Mouse (Mus musculus) midbrain, embryonic 10.5 days (tissue): ENCODE measurements at regions not wholly inside any gene's neighbourhood (a gene's known extent, or its start where the extent isn't known, plus 50 kb on each side); places are given as distances from the start of the nearest gene placed in this dataset.
A peak's percentile ranks its signal among the peaks of the same experiment; 100 is the strongest.

Experiments used
- DNase-seq: peaks from one replicate; pipeline ENCODE4 v3.0.0-alpha.2; 2017; ENCODE audit warnings: low spot score
- H3K27ac ChIP-seq: fragments of 300-500 bp; sonication (generic); replicated peaks from 2 replicates; pipeline ENCODE4 v1.5.1; 2016; ENCODE audit warnings: mild to moderate bottlenecking
- H3K27me3 ChIP-seq: fragments of 300-500 bp; sonication (generic); 2 replicates; pipeline ENCODE4 v1.6.1; 2016; ENCODE audit warnings: low read depth, mild to moderate bottlenecking; ENCODE audit not compliant: poor library complexity, severe bottlenecking
- H3K36me3 ChIP-seq: fragments of 300-500 bp; sonication (generic); 2 replicates; pipeline ENCODE4 v1.6.1; 2016; ENCODE audit warnings: mild to moderate bottlenecking, moderate library complexity
- H3K4me1 ChIP-seq: fragments of 300-500 bp; sonication (generic); 2 replicates; pipeline ENCODE4 v1.6.1; 2016
- H3K4me3 ChIP-seq: fragments of 300-500 bp; sonication (generic); 2 replicates; pipeline ENCODE4 v1.5.1; 2016; ENCODE audit warnings: mild to moderate bottlenecking, moderate library complexity
- H3K9me3 ChIP-seq: fragments of 300-500 bp; sonication (generic); replicated peaks from 2 replicates; pipeline ENCODE4 v1.6.1; 2016; ENCODE audit warnings: mild to moderate bottlenecking
- WGBS: fragments of 180-500 bp; shearing (Covaris S2); methylation state at CpG from one replicate; pipeline ENCODE4 v1.1.7; 2016; 5-methylcytosine and 5-hydroxymethylcytosine counted together

GRCm38 (mm10) chr3:35027898-35028297 is 377.7 kb downstream of the Sox2 start:
- Histone ChIP-seq H3K4me3 (no peak overlapping the region), H3K27ac (peak overlapping the region; percentile 76), H3K9me3 (no peaks in the 10 kb centered on the region), H3K36me3 (no peaks in the 10 kb centered on the region), H3K27me3 (no peaks in the 10 kb centered on the region), H3K4me1 (peaks cover 28% of the 10 kb centered on the region)
- DNase-seq, result peak; percentile 26
- WGBS, result 14% methylated on average over 5 of the region's 5 CpGs

DNA sequence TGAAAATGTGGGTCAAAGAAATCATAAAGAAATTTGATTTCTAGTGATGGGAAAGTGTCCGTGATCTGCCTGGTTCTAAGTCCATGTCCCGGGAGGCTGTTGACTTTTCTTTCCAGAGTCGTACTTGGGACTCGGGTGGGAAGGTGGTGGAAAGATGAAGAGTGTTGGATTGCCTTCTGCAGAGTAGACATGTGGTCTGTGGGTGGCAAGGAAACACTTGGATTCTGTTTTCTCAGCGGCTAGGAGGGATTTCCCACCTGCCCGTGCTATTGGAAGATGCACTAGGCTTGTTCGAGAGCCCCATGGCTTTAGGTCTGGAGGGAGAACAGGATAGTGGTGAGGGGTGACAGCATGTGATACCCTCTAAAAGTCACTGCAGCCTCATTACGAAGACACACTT is 379.7 kb downstream of the Sox2 start:
- Histone ChIP-seq H3K9me3 (no peaks in the 10 kb centered on the region), H3K4me1 (peaks cover 33% of the 10 kb centered on the region), H3K36me3 (no peaks in the 10 kb centered on the region), H3K4me3 (no peak overlapping the region), H3K27me3 (no peaks in the 10 kb centered on the region), H3K27ac (no peak overlapping the region)
- no peak for DNase-seq
- WGBS, result 89% methylated on average over 8 of the region's 8 CpGs

DNA sequence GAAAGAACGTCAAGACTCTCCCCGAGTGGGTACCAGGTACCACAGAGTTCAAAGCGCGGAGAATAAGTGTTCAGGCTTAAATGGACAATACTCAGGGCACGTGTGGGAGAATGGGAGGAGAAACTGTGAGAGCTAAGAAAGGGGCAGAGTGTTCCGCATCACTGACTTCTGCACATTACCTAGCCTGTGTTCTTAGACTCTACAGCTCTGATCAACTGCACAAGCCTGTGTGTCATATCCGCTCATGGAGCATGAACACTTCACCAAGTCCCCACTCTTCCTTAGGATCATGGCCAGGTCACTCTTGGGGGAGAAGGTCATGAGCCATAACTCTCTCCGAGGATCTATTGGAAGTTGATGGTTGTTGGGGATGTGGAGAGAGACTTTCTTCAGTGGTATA is 383.4 kb downstream of the Sox2 start:
- Histone ChIP-seq H3K27ac (0 out of 2 replicates have a peak overlapping the region, but pooled peaks have one; percentile 52), H3K4me1 (peaks cover 11% of the 10 kb centered on the region), H3K36me3 (no peaks in the 10 kb centered on the region), H3K4me3 (no peak overlapping the region), H3K27me3 (no peaks in the 10 kb centered on the region), H3K9me3 (no peaks in the 10 kb centered on the region)
- WGBS, result 81% methylated on average over 8 of the region's 8 CpGs
- no peak for DNase-seq

DNA sequence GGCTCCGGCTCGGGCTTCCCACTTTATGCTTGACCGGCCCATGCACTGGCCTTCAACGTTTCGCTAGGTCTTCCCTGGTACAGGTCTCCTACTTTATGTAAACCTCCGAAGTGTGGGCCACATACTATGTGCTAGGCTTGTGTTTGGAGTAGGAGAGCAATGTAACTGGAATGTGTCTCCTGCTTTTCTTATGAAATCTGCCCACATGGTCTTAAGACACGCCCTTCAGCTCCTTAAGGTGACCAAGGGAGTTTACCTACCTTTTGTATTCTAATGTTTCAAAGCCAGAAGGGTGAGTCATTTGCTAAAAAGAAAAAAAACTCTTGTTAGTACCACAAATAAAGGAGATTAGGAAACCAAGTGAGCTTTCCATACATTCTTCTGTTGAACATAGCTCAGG is 385.0 kb downstream of the Sox2 start:
- Histone ChIP-seq H3K27me3 (no peaks in the 10 kb centered on the region), H3K9me3 (no peaks in the 10 kb centered on the region), H3K4me1 (peaks cover 23% of the 10 kb centered on the region), H3K4me3 (no peak overlapping the region), H3K36me3 (no peaks in the 10 kb centered on the region), H3K27ac (no peak overlapping the region)
- no peak for DNase-seq
- WGBS, result 86% methylated on average over 7 of the region's 7 CpGs

DNA sequence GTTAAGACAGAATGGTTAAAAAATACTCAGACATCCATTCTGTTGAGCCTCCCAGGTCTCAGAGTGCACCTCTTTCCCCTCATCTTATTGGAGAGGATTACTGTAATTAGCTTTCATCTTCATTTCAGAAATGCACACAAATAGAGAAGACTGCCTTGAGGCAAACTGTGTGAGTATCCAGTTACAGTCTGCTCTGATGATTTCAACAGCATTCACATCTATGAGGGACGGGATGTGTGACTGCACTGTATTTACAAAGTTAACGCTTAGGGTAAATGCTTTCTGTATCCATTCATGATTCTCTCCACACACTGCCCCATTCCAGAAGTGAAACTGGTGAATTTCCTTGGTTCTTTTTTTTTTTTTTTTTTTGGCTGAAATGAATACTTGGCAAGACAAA is 393.5 kb downstream of the Sox2 start:
- no peaks in the 10 kb centered on the region for H3K9me3 ChIP-seq

GRCm38 (mm10) chr3:35059438-35059837 is 409.2 kb downstream of the Sox2 start:
- 17% methylated on average over 4 of the region's 4 CpGs for WGBS

More for the DNA sequence above, 393.5 kb downstream of the Sox2 start:
- DNase-seq, result no peak
- Histone ChIP-seq H3K36me3 (no peaks in the 10 kb centered on the region), H3K27me3 (no peaks in the 10 kb centered on the region), H3K27ac (no peak overlapping the region), H3K4me3 (no peak overlapping the region), H3K4me1 (peaks cover 12% of the 10 kb centered on the region; the same call in 1 of the 2 replicates)
- WGBS, result 90% methylated on average over 2 of the region's 2 CpGs

DNA sequence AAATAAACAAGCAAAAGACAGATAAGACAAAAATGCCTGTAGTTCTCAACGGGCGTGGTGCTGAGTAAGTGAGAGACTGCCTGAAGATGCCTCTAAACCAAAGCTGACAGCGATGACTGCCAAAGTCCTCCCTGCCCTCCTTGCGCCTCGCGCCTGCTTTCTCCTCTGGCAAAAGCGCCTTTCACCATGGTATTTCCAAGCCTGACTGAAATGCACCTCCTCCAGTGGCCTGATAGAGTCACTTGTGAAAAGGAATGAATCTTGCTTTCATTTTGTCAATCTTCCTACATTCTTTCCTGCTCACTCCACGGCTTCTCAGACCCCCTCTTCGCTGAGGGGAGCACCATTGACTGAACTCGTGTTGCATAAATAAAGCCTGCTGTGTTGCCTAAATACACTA is 409.8 kb downstream of the Sox2 start:
- Histone ChIP-seq H3K4me3 (peak overlapping the region; percentile 18; the same call in 1 of the 2 replicates), H3K9me3 (no peaks in the 10 kb centered on the region), H3K27me3 (peaks cover 14% of the 10 kb centered on the region; the same call in 1 of the 2 replicates), H3K36me3 (no peaks in the 10 kb centered on the region), H3K27ac (peak overlapping the region; percentile 82), H3K4me1 (peaks cover 36% of the 10 kb centered on the region)
- DNase-seq, result peak; percentile 42
- WGBS, result 19% methylated on average over 10 of the region's 10 CpGs

More at GRCm38 (mm10) chr3:35059438-35059837, 409.2 kb downstream of the Sox2 start:
- H3K27ac ChIP-seq, result peak overlapping the region; percentile 82
- peaks cover 14% of the 10 kb centered on the region; the same call in 1 of the 2 replicates for H3K27me3 ChIP-seq
- H3K9me3 ChIP-seq, result no peaks in the 10 kb centered on the region
- H3K36me3 ChIP-seq, result no peaks in the 10 kb centered on the region
- H3K4me1 ChIP-seq, result peaks cover 36% of the 10 kb centered on the region
- DNase-seq, result peak; percentile 25
- H3K4me3 ChIP-seq, result no peak overlapping the region

DNA sequence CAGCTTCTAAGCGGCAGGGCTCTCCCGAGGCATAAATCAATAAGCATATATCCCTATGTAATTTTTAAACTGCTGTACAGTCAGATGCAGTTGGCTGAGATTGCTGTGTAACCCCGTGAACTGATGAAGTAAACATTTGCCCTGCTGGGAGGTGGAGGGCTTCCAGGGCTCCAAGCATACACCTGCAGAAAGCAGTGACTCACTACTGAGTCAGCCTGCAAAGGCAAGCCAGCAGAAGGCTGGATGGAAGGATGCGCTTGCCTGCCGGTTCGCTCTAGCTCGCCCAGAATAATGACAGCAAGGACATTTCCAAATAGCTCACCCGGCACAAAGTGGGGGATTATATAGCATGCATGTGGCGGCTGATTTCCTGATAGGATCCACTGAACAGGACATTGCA is 416.6 kb downstream of the Sox2 start:
- 64% methylated on average over 9 of the region's 9 CpGs for WGBS
- no peak for DNase-seq

DNA sequence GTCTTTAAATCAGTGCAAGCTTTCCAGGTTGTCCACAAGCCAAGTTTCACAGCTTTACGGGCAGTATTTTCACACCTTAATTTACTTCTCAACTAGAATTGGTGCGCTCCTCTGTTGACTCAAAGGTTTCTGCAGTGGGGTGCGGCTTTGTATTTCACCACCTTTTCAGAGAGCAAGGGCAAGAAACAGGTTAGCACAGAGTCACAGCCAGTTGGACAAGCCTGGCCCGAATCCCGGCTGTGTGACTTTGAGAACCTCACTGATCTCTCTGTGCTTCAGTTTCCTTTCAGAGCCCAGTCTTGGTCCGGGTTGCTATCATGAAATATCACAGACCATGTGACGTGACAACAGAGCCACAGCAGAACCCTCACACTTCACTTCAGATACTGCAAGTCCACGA is 418.4 kb downstream of the Sox2 start:
- H3K27ac ChIP-seq, result no peak overlapping the region
- no peak overlapping the region for H3K4me3 ChIP-seq
- no peaks in the 10 kb centered on the region for H3K36me3 ChIP-seq
- 0 out of 2 replicates have a peak, but pooled peaks cover 6% of the 10 kb centered on the region for H3K9me3 ChIP-seq
- WGBS, result 93% methylated on average over 8 of the region's 8 CpGs
- no peak for DNase-seq
- peaks cover 7% of the 10 kb centered on the region for H3K4me1 ChIP-seq
- no peaks in the 10 kb centered on the region for H3K27me3 ChIP-seq

More for the DNA sequence above, 416.6 kb downstream of the Sox2 start:
- H3K4me1 ChIP-seq, result peaks cover 14% of the 10 kb centered on the region
- H3K9me3 ChIP-seq, result 0 out of 2 replicates have a peak, but pooled peaks cover 6% of the 10 kb centered on the region
- H3K36me3 ChIP-seq, result no peaks in the 10 kb centered on the region
- 0 out of 2 replicates have a peak, but pooled peaks cover 2% of the 10 kb centered on the region for H3K27me3 ChIP-seq
- peak overlapping the region; percentile 30; the same call in 1 of the 2 replicates for H3K27ac ChIP-seq
- no peak overlapping the region for H3K4me3 ChIP-seq

GRCm38 (mm10) chr3:35071046-35071445 is 420.8 kb downstream of the Sox2 start:
- DNase-seq, result no peak
- H3K36me3 ChIP-seq, result no peaks in the 10 kb centered on the region
- H3K27me3 ChIP-seq, result no peaks in the 10 kb centered on the region
- H3K4me1 ChIP-seq, result peaks cover 7% of the 10 kb centered on the region
- 78% methylated on average over 2 of the region's 2 CpGs for WGBS
- no peak overlapping the region for H3K27ac ChIP-seq
- H3K9me3 ChIP-seq, result 0 out of 2 replicates have a peak, but pooled peaks cover 6% of the 10 kb centered on the region
- H3K4me3 ChIP-seq, result no peak overlapping the region

- no peak overlapping the region for H3K4me3 ChIP-seq
- WGBS, result 67% methylated on average over 5 of the region's 5 CpGs
- H3K36me3 ChIP-seq, result no peaks in the 10 kb centered on the region
- H3K27ac ChIP-seq, result peak overlapping the region; percentile 75
- DNase-seq, result no peak
- H3K9me3 ChIP-seq, result no peaks in the 10 kb centered on the region
- H3K4me1 ChIP-seq, result peaks cover 45% of the 10 kb centered on the region
- no peaks in the 10 kb centered on the region for H3K27me3 ChIP-seq
Observed at GRCm38 (mm10) chr3:35079887-35080286, 429.7 kb downstream of the Sox2 start.

DNA sequence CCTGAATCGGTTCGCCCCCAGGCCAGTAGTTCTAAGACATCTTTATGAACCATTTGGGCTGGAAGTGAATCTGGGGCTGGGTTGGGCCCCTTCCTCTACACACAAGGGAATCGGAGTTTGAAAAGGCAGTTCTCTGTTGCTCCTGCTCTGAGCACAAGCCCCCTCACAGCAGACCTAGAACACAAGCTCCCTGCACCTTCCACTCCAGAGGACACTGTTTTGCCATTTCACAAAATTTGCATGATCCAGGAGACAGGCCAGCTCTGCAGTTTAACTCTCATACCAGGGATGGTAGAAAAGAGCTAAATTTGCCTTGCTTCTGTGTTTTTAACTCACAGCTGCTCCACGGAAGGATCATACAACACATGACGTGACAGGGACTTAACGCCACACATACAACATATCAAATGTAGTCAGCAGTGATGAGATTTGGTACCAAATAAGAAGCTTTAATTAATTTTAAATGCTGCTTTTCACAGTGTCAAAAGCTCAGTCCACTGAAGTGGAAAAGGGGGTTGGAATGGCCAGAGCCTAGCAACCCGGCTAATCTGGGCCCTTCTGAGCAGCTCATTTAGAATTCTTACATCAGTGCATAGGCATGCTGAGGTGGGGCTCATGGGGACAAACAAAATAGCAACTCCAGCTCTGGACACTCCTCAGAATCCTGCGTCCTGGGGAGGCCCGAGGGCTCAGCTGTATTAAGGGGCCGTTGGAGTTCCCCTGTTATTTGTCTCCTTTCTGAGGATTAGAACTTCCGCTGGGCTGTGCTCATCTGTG is 434.1 kb downstream of the Sox2 start:
- WGBS, result 16% methylated on average over 11 of the region's 11 CpGs
- Histone ChIP-seq H3K36me3 (no peaks in the 10 kb centered on the region), H3K4me1 (peaks cover 86% of the 10 kb centered on the region), H3K27me3 (no peaks in the 10 kb centered on the region), H3K9me3 (no peaks in the 10 kb centered on the region), H3K4me3 (peak overlapping the region; percentile 27), H3K27ac (peak overlapping the region; percentile 92)
- peak; percentile 84 for DNase-seq
